Mouse (Mus musculus) small intestine, adult 2 months (tissue): ENCODE results near the gene Nlgn2.

Experiments
- CTCF ChIP-seq: fragments of 200-500 bp; IDR thresholded peaks from 2 replicates; pipeline ENCODE4 v1.5.1; 2012; ENCODE audit warnings: low read depth, mild to moderate bottlenecking, control low read depth, inconsistent platforms, low read length, moderate library complexity, mixed read lengths; ENCODE audit not compliant: insufficient replicate concordance, insufficient read length; ENCODE audit errors: extremely low read depth
- POLR2A ChIP-seq: fragments of 200-500 bp; IDR thresholded peaks from 2 replicates; pipeline ENCODE4 v1.6.1; 2012; ENCODE audit warnings: low read depth, mild to moderate bottlenecking, control low read depth, inconsistent platforms, low read length, moderate library complexity

DNA sequence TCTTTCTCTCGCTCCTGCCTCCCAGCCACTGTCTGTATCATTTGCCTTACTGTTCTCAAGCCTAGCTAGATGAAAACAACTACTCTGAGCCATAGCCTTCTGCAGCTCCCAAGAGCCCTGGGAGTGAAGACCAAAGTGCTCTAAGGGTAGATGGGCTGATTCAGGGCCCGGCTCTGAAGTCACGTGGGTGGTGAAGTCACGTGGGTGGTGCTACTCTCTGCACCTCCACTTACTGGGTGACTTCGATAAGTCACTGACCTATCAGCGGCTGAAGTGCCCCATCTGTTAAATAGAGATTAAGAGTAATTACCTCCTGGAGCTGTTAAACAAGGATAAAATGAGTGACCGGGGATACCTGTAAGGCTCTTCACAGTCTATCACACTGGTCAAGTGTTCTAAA lies 16.4 kb upstream of the Nlgn2 start:
- TF ChIP-seq CTCF (no peak), POLR2A (no peak)
